8 mouse cellular contexts compared by ENCODE assay signal in genomic region chr6:84093473-84093872, GRCm38 (mm10).
DNase-seq lines count a peak whose midpoint lies in the region; ATAC-seq and TF ChIP-seq lines count a peak whose summit lies in the region.

No protein-coding gene starts in this region.

- no peak overlapping the region for H3K4me2 ChIP-seq in kidney, embryonic 15.5 days

- WGBS in kidney, adult 2 months = 26% methylated on average over 4 of the region's 4 CpGs
- WGBS in kidney, embryonic 15.5 days = 18% methylated on average over 4 of the region's 4 CpGs

- DNase-seq in kidney, adult 2 months = peak; percentile 45
- no peak for DNase-seq in kidney, adult 18-20 months
- peak; percentile 57 for DNase-seq in Muller cell, postnatal 12 days (ENCODE audit: inconsistent ontology term)
- peak; percentile 83 for DNase-seq in embryo, embryonic 11 days
- DNase-seq in splenic B cell, adult 2 months (ENCODE audit: low read depth, low spot score) = peak; percentile 17
- DNase-seq in spleen, postnatal 36 days (ENCODE audit: low spot score in 2 of 2) = no peak

- no peaks in the 10 kb centered on the region for H3K4me1 ChIP-seq in kidney, adult 2 months (ENCODE audit: control insufficient read depth, insufficient read depth, low read length)
- H3K4me1 ChIP-seq in kidney, embryonic 15.5 days = no peaks in the 10 kb centered on the region

- no peak overlapping the region for H3K9ac ChIP-seq in kidney, embryonic 15.5 days

- TF ChIP-seq CTCF in kidney, adult 2 months (conservative IDR thresholded peaks at IDR 0.05; ENCODE audit: insufficient read depth, insufficient read length, low read depth, low read length) = peak; percentile 89

- no peak for TF ChIP-seq POLR2A in kidney, adult 2 months (IDR thresholded peaks at IDR 0.05; ENCODE audit: low read depth, low read length)

- no peaks in the 10 kb centered on the region for H3K27me3 ChIP-seq in kidney, adult 2 months (replicated peaks; ENCODE audit: control insufficient read depth, insufficient read depth, low read length)
- H3K27me3 ChIP-seq in kidney, embryonic 15.5 days = peaks cover 38% of the 10 kb centered on the region
- H3K27me3 ChIP-seq in splenic B cell, adult 2 months (ENCODE audit: control insufficient read depth, insufficient read depth, low read length, poor library complexity, severe bottlenecking) = no peaks in the 10 kb centered on the region

- H3K36me3 ChIP-seq in kidney, adult 2 months (ENCODE audit: control insufficient read depth, insufficient read depth, low read length) = no peaks in the 10 kb centered on the region
- peaks cover 3% of the 10 kb centered on the region; the same call in 1 of the 2 replicates for H3K36me3 ChIP-seq in kidney, embryonic 15.5 days
- no peaks in the 10 kb centered on the region for H3K36me3 ChIP-seq in splenic B cell, adult 2 months (ENCODE audit: control insufficient read depth, insufficient read depth, low read length, poor library complexity, severe bottlenecking)

- no peak overlapping the region for H3K4me3 ChIP-seq in kidney, adult 2 months (ENCODE audit: insufficient read depth, low read depth, low read length)
- H3K4me3 ChIP-seq in kidney, embryonic 15.5 days (replicated peaks) = no peak overlapping the region

- no peaks in the 10 kb centered on the region for H3K9me3 ChIP-seq in kidney, embryonic 15.5 days (replicated peaks)

- H3K27ac ChIP-seq in kidney, adult 2 months (ENCODE audit: insufficient read depth, low read depth, low read length) = no peak overlapping the region
- no peak overlapping the region for H3K27ac ChIP-seq in kidney, embryonic 15.5 days

- ATAC-seq in kidney, embryonic 15.5 days (replicated peaks; ENCODE audit: low FRiP score) = 0 out of 2 replicates have a peak, but pooled peaks have one; percentile 64
- ATAC-seq in megakaryocyte progenitor cell, adult 5-6 weeks (replicated peaks; ENCODE audit: poor library complexity) = peak; percentile 61

Comparison
In these comparisons a context has a peak if more than half of its experiments do, and no peak if none do; other contexts are left out.
1. DNase-seq: peak in kidney, adult 2 months (single experiment), Muller cell, postnatal 12 days (single experiment), embryo, embryonic 11 days (single experiment) and splenic B cell, adult 2 months (single experiment); none in kidney, adult 18-20 months (single experiment) and spleen, postnatal 36 days (0 of 2).